Mouse (Mus musculus) myocyte (in vitro differentiated cells): Measurements from ENCODE around the gene Itga2b.

Source experiments
- CEBPB ChIP-seq: IDR thresholded peaks from 2 replicates; pipeline ENCODE4 v1.6.1; 2011; ENCODE audit warnings: mild to moderate bottlenecking, moderate library complexity; ENCODE audit not compliant: poor library complexity, insufficient read depth, severe bottlenecking
- E2F4 ChIP-seq: IDR thresholded peaks from one replicate; pipeline ENCODE4 v1.6.1; 2011; ENCODE audit warnings: mild to moderate bottlenecking, control low read depth, moderate library complexity; ENCODE audit not compliant: insufficient read depth
- MAX ChIP-seq: IDR thresholded peaks from one replicate; pipeline ENCODE4 v1.6.1; 2011; ENCODE audit warnings: low read depth, mild to moderate bottlenecking, control low read depth
- MYOD1 ChIP-seq, 3 experiments: IDR thresholded peaks; one replicate each; pipeline ENCODE4 v1.6.1; 2011; ENCODE audit warnings: control low read depth in 2 of 3, low read depth in 2 of 3, mild to moderate bottlenecking in 2 of 3, moderate library complexity in 1 of 3; ENCODE audit not compliant: insufficient read length in 2 of 3, control insufficient read depth in 1 of 3
- MYOG ChIP-seq, 3 experiments: IDR thresholded peaks; one replicate each; pipeline ENCODE4 v1.6.1; 2011; ENCODE audit warnings: control low read depth in 2 of 3, low read depth in 2 of 3, mild to moderate bottlenecking in 2 of 3; ENCODE audit not compliant: insufficient read length in 2 of 3, control insufficient read depth in 1 of 3, insufficient read depth in 1 of 3
- POLR2A ChIP-seq: IDR thresholded peaks from one replicate; pipeline ENCODE4 v1.6.1; 2011; ENCODE audit warnings: low read depth, mild to moderate bottlenecking, control low read depth, moderate library complexity; ENCODE audit not compliant: insufficient read length
- POLR2AphosphoS2 ChIP-seq: IDR thresholded peaks from one replicate; pipeline ENCODE4 v1.6.1; 2011; ENCODE audit warnings: low read depth, control low read depth; ENCODE audit not compliant: insufficient read length
- REST ChIP-seq: IDR thresholded peaks from one replicate; pipeline ENCODE4 v1.6.1; 2011; ENCODE audit warnings: mild to moderate bottlenecking, control low read depth, moderate library complexity; ENCODE audit not compliant: insufficient read depth, insufficient read length
- SRF ChIP-seq: IDR thresholded peaks from one replicate; pipeline ENCODE4 v1.6.1; 2011; ENCODE audit warnings: low read depth; ENCODE audit not compliant: control insufficient read depth, insufficient read length
- TCF12 ChIP-seq: IDR thresholded peaks from one replicate; pipeline ENCODE4 v1.6.1; 2011; ENCODE audit warnings: mild to moderate bottlenecking, control low read depth; ENCODE audit not compliant: poor library complexity, insufficient read depth, severe bottlenecking
- TCF3 ChIP-seq: IDR thresholded peaks from one replicate; pipeline ENCODE4 v1.6.1; 2011; ENCODE audit warnings: low read depth, control low read depth; ENCODE audit not compliant: insufficient read length
- USF1 ChIP-seq: IDR thresholded peaks from one replicate; pipeline ENCODE4 v1.6.1; 2011; ENCODE audit warnings: low read depth, mild to moderate bottlenecking, control low read depth, moderate library complexity

GRCm38 (mm10) chr11:102411704-102412103 lies 58.2 kb downstream of the Itga2b start:
- TF ChIP-seq TCF12 = no peak
- TF ChIP-seq POLR2A = peak; percentile 49
- TF ChIP-seq MAX = no peak
- TF ChIP-seq USF1 = no peak
- TF ChIP-seq MYOG (IDR thresholded peaks at IDR 0.05; ENCODE audit: control insufficient read depth in 1 of 3, insufficient read depth in 1 of 3, insufficient read length in 2 of 3, low read depth in 2 of 3) = no peak
- TF ChIP-seq E2F4 = no peak
- TF ChIP-seq POLR2AphosphoS2 = no peak
- TF ChIP-seq CEBPB = no peak
- TF ChIP-seq SRF = no peak
- TF ChIP-seq TCF3 = no peak
- no peak for TF ChIP-seq REST
- TF ChIP-seq MYOD1 (IDR thresholded peaks at IDR 0.05; ENCODE audit: control insufficient read depth in 1 of 3, insufficient read length in 2 of 3, low read depth in 2 of 3) = no peak
